Mouse (Mus musculus): Measurements from ENCODE around the gene Usp5.

GRCm38 (mm10) chr6:124770511-124770910 lies 58.8 kb downstream of the Usp5 start:
- no peak for TF ChIP-seq GATA1 (IDR thresholded peaks at IDR 0.05; ENCODE audit: borderline replicate concordance, low read length)
- TF ChIP-seq FLI1 (IDR thresholded peaks at IDR 0.05; ENCODE audit: low read length), result no peak
